18 mouse cellular contexts compared by ENCODE assay signal in genomic region chr11:116369051-116369450, GRCm38 (mm10). TPM values are rescaled to one million over a fixed set of nuclear protein-coding genes. Genes with fewer than 3 reads are reported as not detected.
DNase-seq lines count a peak whose midpoint lies in the region; ATAC-seq and TF ChIP-seq lines count a peak whose summit lies in the region.
"Had no signal": no experiment of that assay in that cellular context is flagged by ENCODE, and none has a peak within 500 bp of the region (broad histone marks: within the 10 kb centered on the region; RNA-seq: fewer than 3 reads in every experiment).

No protein-coding gene starts in this region.

- no peak overlapping the region for H3K4me2 ChIP-seq in liver, embryonic 13.5 days
- H3K4me2 ChIP-seq: heart, embryonic 11.5 days; neural tube, embryonic 12.5 days had no signal

- no peak overlapping the region for H3K4me3 ChIP-seq in kidney, adult 2 months (ENCODE audit: insufficient read depth, low read depth, low read length)
- no peak overlapping the region for H3K4me3 ChIP-seq in liver, embryonic 13.5 days (replicated peaks)
- H3K4me3 ChIP-seq: hindbrain, embryonic 10.5 days; neural tube, embryonic 12.5 days had no signal

- ATAC-seq in liver, embryonic 13.5 days (ENCODE audit: low read depth) = no peak
- ATAC-seq: midbrain, embryonic 16.5 days had no signal

- no peaks in the 10 kb centered on the region for H3K36me3 ChIP-seq in kidney, adult 2 months (ENCODE audit: control insufficient read depth, insufficient read depth, low read length)
- H3K36me3 ChIP-seq in liver, embryonic 13.5 days = no peaks in the 10 kb centered on the region
- H3K36me3 ChIP-seq: hindbrain, embryonic 10.5 days; neural tube, embryonic 12.5 days had no signal

- 87% methylated on average over 14 of the region's 14 CpGs for WGBS in kidney, adult 2 months
- 76% methylated on average over 14 of the region's 14 CpGs for WGBS in liver, embryonic 13.5 days (ENCODE audit: insufficient replicate concordance)

- H3K27me3 ChIP-seq in kidney, adult 2 months (replicated peaks; ENCODE audit: control insufficient read depth, insufficient read depth, low read length) = no peaks in the 10 kb centered on the region
- no peaks in the 10 kb centered on the region for H3K27me3 ChIP-seq in liver, embryonic 13.5 days
- H3K27me3 ChIP-seq: neural tube, embryonic 12.5 days had no signal

- DNase-seq in kidney, adult 2 months = no peak
- no peak for DNase-seq in kidney, adult 18-20 months
- peak; percentile 46 for DNase-seq in 3134 (ENCODE audit: extremely low read depth, insufficient read length, low spot score)
- DNase-seq in Muller cell, postnatal 12 days (ENCODE audit: inconsistent ontology term) = peak; percentile 69
- no peak for DNase-seq in liver, embryonic 13.5 days
- DNase-seq in cerebellum, postnatal 36 days = no peak
- DNase-seq in adrenal gland, postnatal 4 days (ENCODE audit: low spot score in 2 of 2) = no peak
- no peak for DNase-seq in layer of hippocampus, adult 9-10 months (ENCODE audit: low spot score)
- DNase-seq: adrenal gland, adult 8-10 months; cerebellum, adult 9-11 months; gastrocnemius, postnatal 14 days; kidney, postnatal 25 days had no signal

- H3K9ac ChIP-seq in liver, embryonic 13.5 days = no peak overlapping the region
- H3K9ac ChIP-seq: liver, embryonic 14.5 days; neural tube, embryonic 12.5 days had no signal

- H3K9me3 ChIP-seq in liver, embryonic 13.5 days (replicated peaks) = no peaks in the 10 kb centered on the region
- H3K9me3 ChIP-seq: hindbrain, embryonic 10.5 days; neural tube, embryonic 12.5 days had no signal

- H3K4me1 ChIP-seq in kidney, adult 2 months (ENCODE audit: control insufficient read depth, insufficient read depth, low read length) = no peaks in the 10 kb centered on the region
- peaks cover 46% of the 10 kb centered on the region for H3K4me1 ChIP-seq in liver, embryonic 13.5 days (replicated peaks)
- H3K4me1 ChIP-seq: neural tube, embryonic 12.5 days had no signal

- peak overlapping the region; percentile 24; the same call in 1 of the 2 replicates for H3K27ac ChIP-seq in kidney, adult 2 months (ENCODE audit: insufficient read depth, low read depth, low read length)
- peak overlapping the region; percentile 47; the same call in 1 of the 2 replicates for H3K27ac ChIP-seq in liver, embryonic 13.5 days
- H3K27ac ChIP-seq: hindbrain, embryonic 10.5 days; liver, embryonic 14.5 days; neural tube, embryonic 12.5 days had no signal

- TF ChIP-seq POLR2A in kidney, adult 2 months (IDR thresholded peaks at IDR 0.05; ENCODE audit: low read depth, low read length) = no peak

- TF ChIP-seq CTCF in kidney, adult 2 months (conservative IDR thresholded peaks at IDR 0.05; ENCODE audit: insufficient read depth, insufficient read length, low read depth, low read length) = no peak

RNA-seq across cellular contexts. Expression of gene Foxj1, which starts 33.9 kb away (rescaled TPM):
- polyA plus RNA-seq in kidney, adult 2 months (2012; rRNA removed) = 0.80 and 1.0 TPM in 2 replicates
- 1.1 and 1.2 TPM in 2 replicates for polyA plus RNA-seq in liver, embryonic 13.5 days (2015; fragmentation: Nextera tagmentation; extraction: Ambion mirVana)
- total RNA-seq in adrenal gland, postnatal 4 days (2021) = under 1 TPM; 0.37 to 0.90 TPM
- polyA plus RNA-seq: inflammation-experienced regulatory T-cells, adult 6 months had no signal

RNA-seq across cellular contexts. Expression of gene Rnf157, which starts 43.8 kb away (rescaled TPM):
- polyA plus RNA-seq in kidney, adult 2 months (2012; rRNA removed) = 2.5 and 2.9 TPM in 2 replicates
- polyA plus RNA-seq in liver, embryonic 13.5 days (2015; fragmentation: Nextera tagmentation; extraction: Ambion mirVana) = 1.1 and 1.4 TPM in 2 replicates
- 10 to 100 TPM; 20.0 to 22.0 TPM for total RNA-seq in adrenal gland, postnatal 4 days (2021)

Comparison
In these comparisons a context has a peak if more than half of its experiments do, and no peak if none do; other contexts are left out.
1. DNase-seq: peak in 3134 (single experiment) and Muller cell, postnatal 12 days (single experiment); none in kidney, adult 2 months (single experiment), kidney, adult 18-20 months (single experiment), liver, embryonic 13.5 days (single experiment), cerebellum, postnatal 36 days (0 of 2), adrenal gland, postnatal 4 days (0 of 2) and layer of hippocampus, adult 9-10 months (single experiment).